Mouse (Mus musculus): Measurements from ENCODE around the gene Ubald2. TPM values are rescaled to one million over a fixed set of nuclear protein-coding genes. Genes with fewer than 3 reads are reported as not detected.

Ubald2 gene
- polyA plus RNA-seq, 1 experiment from 2014 or later: 63.6 TPM

- 63% methylated on average over 7 of the region's 7 CpGs for WGBS
- Histone ChIP-seq H3K27me3 (ENCODE audit: control insufficient read depth, insufficient read depth, low read length) (no peaks in the 10 kb centered on the region), H3K9me3 (replicated peaks; ENCODE audit: control insufficient read depth, low read length) (no peaks in the 10 kb centered on the region), H3K4me1 (ENCODE audit: control insufficient read depth, insufficient read depth, low read length) (no peaks in the 10 kb centered on the region), H3K27ac (replicated peaks; ENCODE audit: low read depth, low read length) (no peak overlapping the region), H3K4me2 (ENCODE audit: low read depth, low read length) (no peak overlapping the region), H3K9ac (replicated peaks; ENCODE audit: low read length) (no peak overlapping the region), H3K36me3 (replicated peaks; ENCODE audit: control insufficient read depth, insufficient read depth, low read depth, low read length) (peaks cover 24% of the 10 kb centered on the region), H3K4me3 (ENCODE audit: low read depth, low read length) (no peak overlapping the region)
- DNase-seq (ENCODE audit: low spot score) (no peak), ATAC-seq (replicated peaks; ENCODE audit: insufficient number of reproducible peaks, low FRiP score, low TSS enrichment, low read depth) (no peak)
These were observed 45.1 kb downstream of the Ubald2 start for GRCm38 (mm10) chr11:116478978-116479377.

- Histone ChIP-seq H3K9me3 (replicated peaks; ENCODE audit: control insufficient read depth, low read length) (no peaks in the 10 kb centered on the region), H3K27me3 (ENCODE audit: control insufficient read depth, insufficient read depth, low read length) (no peaks in the 10 kb centered on the region), H3K27ac (replicated peaks; ENCODE audit: low read depth, low read length) (no peak overlapping the region), H3K4me3 (ENCODE audit: low read depth, low read length) (no peak overlapping the region), H3K36me3 (replicated peaks; ENCODE audit: control insufficient read depth, insufficient read depth, low read depth, low read length) (peaks cover 21% of the 10 kb centered on the region), H3K4me1 (ENCODE audit: control insufficient read depth, insufficient read depth, low read length) (no peaks in the 10 kb centered on the region), H3K9ac (replicated peaks; ENCODE audit: low read length) (no peak overlapping the region), H3K4me2 (ENCODE audit: low read depth, low read length) (no peak overlapping the region)
- DNase-seq (ENCODE audit: low spot score) (no peak), ATAC-seq (replicated peaks; ENCODE audit: insufficient number of reproducible peaks, low FRiP score, low TSS enrichment, low read depth) (no peak)
- WGBS: 38% methylated on average over 8 of the region's 8 CpGs
These were observed 45.9 kb downstream of the Ubald2 start for GRCm38 (mm10) chr11:116479832-116480231.

GRCm38 (mm10) chr11:116480975-116481374 lies 47.1 kb downstream of the Ubald2 start:
- peaks cover 29% of the 10 kb centered on the region for H3K36me3 ChIP-seq (replicated peaks; ENCODE audit: control insufficient read depth, insufficient read depth, low read depth, low read length)
- no peak overlapping the region for H3K4me3 ChIP-seq (ENCODE audit: low read depth, low read length)
- ATAC-seq (replicated peaks; ENCODE audit: insufficient number of reproducible peaks, low FRiP score, low TSS enrichment, low read depth) (no peak), DNase-seq (ENCODE audit: low spot score) (no peak)
- no peak overlapping the region for H3K9ac ChIP-seq (replicated peaks; ENCODE audit: low read length)
- H3K27me3 ChIP-seq (ENCODE audit: control insufficient read depth, insufficient read depth, low read length): no peaks in the 10 kb centered on the region
- no peaks in the 10 kb centered on the region for H3K4me1 ChIP-seq (ENCODE audit: control insufficient read depth, insufficient read depth, low read length)
- no peaks in the 10 kb centered on the region for H3K9me3 ChIP-seq (replicated peaks; ENCODE audit: control insufficient read depth, low read length)
- no peak overlapping the region for H3K27ac ChIP-seq (replicated peaks; ENCODE audit: low read depth, low read length)
- 96% methylated on average over 8 of the region's 8 CpGs for WGBS
- H3K4me2 ChIP-seq (ENCODE audit: low read depth, low read length): no peak overlapping the region

GRCm38 (mm10) chr11:116481776-116482175 lies 47.9 kb downstream of the Ubald2 start:
- 85% methylated on average over 7 of the region's 7 CpGs for WGBS

GRCm38 (mm10) chr11:116484261-116484660 lies 50.4 kb downstream of the Ubald2 start:
- Histone ChIP-seq H3K4me3 (ENCODE audit: low read depth, low read length) (no peak overlapping the region), H3K36me3 (replicated peaks; ENCODE audit: control insufficient read depth, insufficient read depth, low read depth, low read length) (peaks cover 28% of the 10 kb centered on the region), H3K9ac (replicated peaks; ENCODE audit: low read length) (no peak overlapping the region), H3K27ac (replicated peaks; ENCODE audit: low read depth, low read length) (no peak overlapping the region), H3K27me3 (ENCODE audit: control insufficient read depth, insufficient read depth, low read length) (no peaks in the 10 kb centered on the region), H3K9me3 (replicated peaks; ENCODE audit: control insufficient read depth, low read length) (no peaks in the 10 kb centered on the region), H3K4me1 (ENCODE audit: control insufficient read depth, insufficient read depth, low read length) (no peaks in the 10 kb centered on the region), H3K4me2 (ENCODE audit: low read depth, low read length) (no peak overlapping the region)
- 91% methylated on average over 8 of the region's 8 CpGs for WGBS
- DNase-seq (ENCODE audit: low spot score) (no peak), ATAC-seq (replicated peaks; ENCODE audit: insufficient number of reproducible peaks, low FRiP score, low TSS enrichment, low read depth) (no peak)

More at GRCm38 (mm10) chr11:116481776-116482175, 47.9 kb downstream of the Ubald2 start:
- Histone ChIP-seq H3K9me3 (replicated peaks; ENCODE audit: control insufficient read depth, low read length) (no peaks in the 10 kb centered on the region), H3K27me3 (ENCODE audit: control insufficient read depth, insufficient read depth, low read length) (no peaks in the 10 kb centered on the region), H3K4me1 (ENCODE audit: control insufficient read depth, insufficient read depth, low read length) (no peaks in the 10 kb centered on the region), H3K4me3 (ENCODE audit: low read depth, low read length) (no peak overlapping the region), H3K27ac (replicated peaks; ENCODE audit: low read depth, low read length) (no peak overlapping the region), H3K9ac (replicated peaks; ENCODE audit: low read length) (no peak overlapping the region; the same call in 1 of the 2 replicates), H3K36me3 (replicated peaks; ENCODE audit: control insufficient read depth, insufficient read depth, low read depth, low read length) (peaks cover 32% of the 10 kb centered on the region), H3K4me2 (ENCODE audit: low read depth, low read length) (no peak overlapping the region)
- ATAC-seq (replicated peaks; ENCODE audit: insufficient number of reproducible peaks, low FRiP score, low TSS enrichment, low read depth): no peak
- no peak for DNase-seq (ENCODE audit: low spot score)

- Histone ChIP-seq H3K27me3 (ENCODE audit: control insufficient read depth, insufficient read depth, low read length) (no peaks in the 10 kb centered on the region), H3K9me3 (replicated peaks; ENCODE audit: control insufficient read depth, low read length) (no peaks in the 10 kb centered on the region), H3K4me2 (ENCODE audit: low read depth, low read length) (no peak overlapping the region), H3K27ac (replicated peaks; ENCODE audit: low read depth, low read length) (no peak overlapping the region), H3K36me3 (replicated peaks; ENCODE audit: control insufficient read depth, insufficient read depth, low read depth, low read length) (peaks cover 12% of the 10 kb centered on the region), H3K9ac (replicated peaks; ENCODE audit: low read length) (no peak overlapping the region), H3K4me3 (ENCODE audit: low read depth, low read length) (no peak overlapping the region), H3K4me1 (ENCODE audit: control insufficient read depth, insufficient read depth, low read length) (no peaks in the 10 kb centered on the region)
- ATAC-seq (replicated peaks; ENCODE audit: insufficient number of reproducible peaks, low FRiP score, low TSS enrichment, low read depth): no peak
- no peak for DNase-seq (ENCODE audit: low spot score)
These were observed 54.3 kb downstream of the Ubald2 start for GRCm38 (mm10) chr11:116488207-116488606.

Other genes starting within 250 kb of the Ubald2 start
- 54.7 and 59.2 TPM in 2 replicates for gene Ten1, start 235.2 kb upstream of the Ubald2 start, polyA plus RNA-seq (2014; fragmentation: Nextera tagmentation; extraction: Ambion mirVana)
- 22.1 and 22.4 TPM in 2 replicates for gene Acox1, start 235.0 kb upstream of the Ubald2 start, polyA plus RNA-seq (2014; fragmentation: Nextera tagmentation; extraction: Ambion mirVana)
- gene Evpl, start 196.0 kb upstream of the Ubald2 start, polyA plus RNA-seq (2014; fragmentation: Nextera tagmentation; extraction: Ambion mirVana): 0.73 and 0.88 TPM in 2 replicates
- gene Srp68, start 159.9 kb upstream of the Ubald2 start, polyA plus RNA-seq (2014; fragmentation: Nextera tagmentation; extraction: Ambion mirVana): 78.7 and 80.5 TPM in 2 replicates
- 0.11 and 0.52 TPM in 2 replicates for gene Galr2, start 153.2 kb upstream of the Ubald2 start, polyA plus RNA-seq (2014; fragmentation: Nextera tagmentation; extraction: Ambion mirVana)
- 64.1 and 64.2 TPM in 2 replicates for gene Exoc7, start 126.9 kb upstream of the Ubald2 start, polyA plus RNA-seq (2014; fragmentation: Nextera tagmentation; extraction: Ambion mirVana)
- 0.43 and 0.79 TPM in 2 replicates for gene Foxj1, start 98.7 kb upstream of the Ubald2 start, polyA plus RNA-seq (2014; fragmentation: Nextera tagmentation; extraction: Ambion mirVana)
- gene Rnf157, start 21.1 kb upstream of the Ubald2 start, polyA plus RNA-seq (2014; fragmentation: Nextera tagmentation; extraction: Ambion mirVana): 15.8 and 15.9 TPM in 2 replicates
- gene Qrich2, start 32.1 kb downstream of the Ubald2 start, polyA plus RNA-seq (2014; fragmentation: Nextera tagmentation; extraction: Ambion mirVana): 0.31 TPM in 1 of 2 replicates, not detected in the other
- 171 and 182 TPM in 2 replicates for gene Prpsap1, start 60.1 kb downstream of the Ubald2 start, polyA plus RNA-seq (2014; fragmentation: Nextera tagmentation; extraction: Ambion mirVana)
- 5.0 and 7.2 TPM in 2 replicates for gene Sphk1, start 96.8 kb downstream of the Ubald2 start, polyA plus RNA-seq (2014; fragmentation: Nextera tagmentation; extraction: Ambion mirVana)
- gene Ube2o, start 147.4 kb downstream of the Ubald2 start, polyA plus RNA-seq (2014; fragmentation: Nextera tagmentation; extraction: Ambion mirVana): 17.2 and 17.4 TPM in 2 replicates
- not detected in 2 replicates for gene Aanat, start 152.3 kb downstream of the Ubald2 start, polyA plus RNA-seq (2014; fragmentation: Nextera tagmentation; extraction: Ambion mirVana)
- gene Rhbdf2, start 192.9 kb downstream of the Ubald2 start, polyA plus RNA-seq (2014; fragmentation: Nextera tagmentation; extraction: Ambion mirVana): 2.8 and 3.1 TPM in 2 replicates
- gene Prcd, start 219.4 kb downstream of the Ubald2 start, polyA plus RNA-seq (2014; fragmentation: Nextera tagmentation; extraction: Ambion mirVana): 0.43 and 0.77 TPM in 2 replicates
- gene Cygb, start 220.2 kb downstream of the Ubald2 start, polyA plus RNA-seq (2014; fragmentation: Nextera tagmentation; extraction: Ambion mirVana): 3.5 and 3.8 TPM in 2 replicates